Mouse (Mus musculus): ENCODE results near the gene Corin.

Corin gene

GRCm38 (mm10) chr5:72298418-72299104 lies 205.7 kb downstream of the Corin start:
- no peak for DNase-seq

GRCm38 (mm10) chr5:72285077-72285476 lies 219.2 kb downstream of the Corin start:
- DNase-seq, result no peak

GRCm38 (mm10) chr5:72282907-72283306 lies 221.4 kb downstream of the Corin start:
- DNase-seq, result no peak

GRCm38 (mm10) chr5:72269652-72270051 lies 234.6 kb downstream of the Corin start:
- DNase-seq, result peak; percentile 33

GRCm38 (mm10) chr5:72269204-72269603 lies 235.1 kb downstream of the Corin start:
- DNase-seq, result no peak

- DNase-seq, result peak; percentile 22
Measured at GRCm38 (mm10) chr5:72266955-72267535, 237.2 kb downstream of the Corin start.

GRCm38 (mm10) chr5:72264195-72264751 lies 240.0 kb downstream of the Corin start:
- DNase-seq, result no peak

GRCm38 (mm10) chr5:72261802-72262324 lies 242.4 kb downstream of the Corin start:
- no peak for DNase-seq

- DNase-seq, result no peak
Measured at GRCm38 (mm10) chr5:72259298-72259621, 245.0 kb downstream of the Corin start.

GRCm38 (mm10) chr5:72258409-72259297 lies 245.6 kb downstream of the Corin start:
- DNase-seq, result no peak

- no peak for DNase-seq
Measured at GRCm38 (mm10) chr5:72257084-72257483, 247.2 kb downstream of the Corin start.

- DNase-seq, result no peak
Measured at GRCm38 (mm10) chr5:72254958-72255357, 249.3 kb downstream of the Corin start.

- DNase-seq, result no peak
Measured at GRCm38 (mm10) chr5:72250180-72250579, 254.1 kb downstream of the Corin start.

All from kidney, postnatal 14 days (tissue).